Mouse (Mus musculus) left cerebral cortex, postnatal 25 days (tissue): ENCODE measurements around the gene Pias4. TPM values are rescaled to one million over a fixed set of nuclear protein-coding genes. Genes with fewer than 3 reads are reported as not detected.
"Not testable (repeated sequence)": the region's sequence is repeated elsewhere in the genome, so short reads cannot be mapped to it uniquely, and the experiment has no call there.

Experiments used
- DNase-seq, 2 experiments: peaks; one replicate each; pipeline ENCODE4 v3.0.0; 2022; ENCODE audit warnings: low spot score in 2 of 2, mixed read lengths in 1 of 2
- intact Hi-C: fragments of 180-260 bp; cut with DNase I; formaldehyde crosslinking; loops from one replicate; pipeline ENCODE4 v1.15.1; 2025
- total RNA-seq, 2 experiments: library from RNA; stranded (reverse); gene quantifications; 2 replicates each; pipeline ENCODE4 v1.2.3; 2021

Gene Pias4
- total RNA-seq, 2 experiments from 2014 or later: 26.6 to 28.7 TPM

DNA sequence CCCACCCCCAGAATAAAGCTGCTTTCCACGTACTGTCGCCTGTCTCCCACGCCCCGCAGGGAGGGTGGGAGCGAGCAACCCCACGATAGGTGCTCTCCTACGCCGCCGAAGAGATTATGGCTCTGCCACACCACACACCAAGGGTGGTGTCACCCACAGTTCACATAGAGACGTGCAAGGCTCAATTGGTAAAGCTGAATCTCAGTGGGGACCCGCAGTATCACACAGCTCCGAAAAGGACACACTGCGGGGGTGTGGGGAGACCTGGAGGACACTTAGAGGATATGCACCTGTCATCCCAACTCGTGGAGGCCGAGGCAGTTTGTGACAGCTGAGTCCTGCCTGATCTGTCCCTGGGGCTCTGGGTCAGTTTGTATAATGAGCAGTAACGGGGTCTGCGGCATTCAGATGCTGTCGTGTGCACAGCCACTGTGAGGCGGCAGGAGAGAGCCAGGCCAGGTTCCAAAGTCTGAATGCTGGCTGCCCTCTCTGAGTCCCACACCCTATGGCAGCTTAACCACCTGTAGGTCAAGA, 25.3 kb upstream of the Pias4 start:
- peak in 1 of 2 experiments; percentile 46 for DNase-seq
- intact Hi-C loops: loop anchor here (10.0 kb wide), 1 partner anchor 262 kb away; the partner anchor contains the start of gene Nfic

DNA sequence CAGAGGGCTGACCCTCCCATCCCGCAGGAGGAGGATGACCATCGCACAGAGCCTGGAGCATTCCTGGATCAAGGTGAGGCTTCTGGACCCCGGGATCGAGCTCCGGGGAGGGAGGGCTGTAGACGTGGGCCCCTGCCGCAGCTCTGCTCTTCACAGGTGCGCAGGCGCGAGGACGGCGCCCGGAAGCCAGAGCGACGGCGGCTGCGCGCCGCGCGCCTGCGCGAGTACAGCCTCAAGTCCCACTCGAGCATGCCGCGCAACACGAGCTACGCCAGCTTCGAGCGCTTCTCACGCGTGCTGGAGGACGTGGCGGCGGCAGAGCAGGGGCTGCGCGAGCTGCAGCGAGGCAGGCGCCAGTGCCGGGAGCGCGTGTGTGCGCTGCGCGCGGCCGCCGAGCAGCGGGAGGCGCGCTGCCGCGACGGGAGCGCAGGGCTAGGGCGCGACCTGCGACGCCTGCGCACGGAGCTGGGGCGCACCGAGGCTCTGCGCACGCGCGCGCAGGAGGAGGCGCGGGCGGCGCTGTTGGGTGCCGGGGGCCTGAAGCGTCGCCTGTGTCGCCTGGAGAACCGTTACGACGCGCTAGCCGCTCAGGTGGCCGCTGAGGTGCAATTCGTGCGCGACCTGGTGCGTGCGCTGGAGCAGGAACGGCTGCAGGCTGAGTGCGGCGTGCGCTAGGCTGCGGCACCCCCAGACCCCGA, 24.7 kb upstream of the Pias4 start:
- intact Hi-C loops: loop anchor here (10.0 kb wide), 1 partner anchor 262 kb away; the partner anchor contains the start of gene Nfic
- peak; percentile 92 to 94 for DNase-seq

DNA sequence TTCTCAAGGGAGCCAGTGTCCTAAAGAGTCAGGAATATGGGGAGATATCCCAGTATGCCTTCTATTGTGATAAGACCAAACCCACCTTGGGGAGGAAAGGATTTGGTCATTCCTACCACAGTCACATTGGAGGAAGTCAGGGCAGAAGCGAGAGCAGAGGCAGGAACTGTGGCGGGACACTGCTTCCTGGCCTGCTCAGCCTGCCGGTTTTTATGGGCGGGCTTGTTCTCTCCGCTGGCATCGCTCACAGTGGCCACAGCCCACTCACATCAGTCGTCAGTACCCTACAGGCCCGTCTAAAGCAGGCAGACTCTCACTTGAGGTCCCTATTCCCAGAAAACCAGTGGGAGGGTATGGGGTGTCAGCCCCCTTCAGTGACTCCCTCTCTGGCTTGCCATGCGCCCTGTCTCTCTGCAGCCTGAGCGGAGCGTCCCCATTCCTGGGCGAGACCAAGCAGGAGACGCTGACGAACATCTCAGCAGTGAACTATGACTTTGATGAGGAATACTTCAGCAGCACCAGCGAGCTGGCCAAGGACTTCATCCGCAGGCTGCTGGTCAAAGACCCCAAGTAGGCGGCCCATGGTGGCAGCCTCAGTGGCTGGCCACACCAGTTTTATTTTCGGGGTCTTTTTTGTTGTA, 23.7 kb upstream of the Pias4 start:
- no peak for DNase-seq

DNA sequence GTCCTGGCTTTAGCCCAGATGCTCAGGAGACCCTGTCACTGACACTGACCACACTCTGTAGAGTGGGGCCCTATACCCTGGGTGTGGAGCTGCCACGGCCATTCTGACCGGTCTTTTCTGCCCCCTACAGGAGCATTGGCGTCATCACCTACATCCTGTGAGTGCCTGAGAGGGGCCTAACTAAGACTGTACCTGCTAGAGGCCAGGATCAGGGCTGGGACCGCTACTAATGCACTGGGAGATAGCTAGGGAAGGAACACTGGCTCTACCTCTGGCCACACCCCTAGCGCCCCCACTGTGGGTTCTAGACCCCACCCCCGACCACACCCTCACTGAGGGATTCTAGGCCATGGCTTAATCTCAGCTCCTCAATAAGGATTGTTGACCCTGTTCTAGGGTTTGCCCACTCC, 23.2 kb upstream of the Pias4 start:
- intact Hi-C loops: loop anchor here (10.0 kb wide), 1 partner anchor 264 kb away; the partner anchor contains the start of gene Nfic
- DNase-seq: no peak

More for the DNA sequence above, 23.7 kb upstream of the Pias4 start:
- intact Hi-C loops: loop anchor here (10.0 kb wide), 1 partner anchor 263 kb away; the partner anchor contains the start of gene Nfic

DNA sequence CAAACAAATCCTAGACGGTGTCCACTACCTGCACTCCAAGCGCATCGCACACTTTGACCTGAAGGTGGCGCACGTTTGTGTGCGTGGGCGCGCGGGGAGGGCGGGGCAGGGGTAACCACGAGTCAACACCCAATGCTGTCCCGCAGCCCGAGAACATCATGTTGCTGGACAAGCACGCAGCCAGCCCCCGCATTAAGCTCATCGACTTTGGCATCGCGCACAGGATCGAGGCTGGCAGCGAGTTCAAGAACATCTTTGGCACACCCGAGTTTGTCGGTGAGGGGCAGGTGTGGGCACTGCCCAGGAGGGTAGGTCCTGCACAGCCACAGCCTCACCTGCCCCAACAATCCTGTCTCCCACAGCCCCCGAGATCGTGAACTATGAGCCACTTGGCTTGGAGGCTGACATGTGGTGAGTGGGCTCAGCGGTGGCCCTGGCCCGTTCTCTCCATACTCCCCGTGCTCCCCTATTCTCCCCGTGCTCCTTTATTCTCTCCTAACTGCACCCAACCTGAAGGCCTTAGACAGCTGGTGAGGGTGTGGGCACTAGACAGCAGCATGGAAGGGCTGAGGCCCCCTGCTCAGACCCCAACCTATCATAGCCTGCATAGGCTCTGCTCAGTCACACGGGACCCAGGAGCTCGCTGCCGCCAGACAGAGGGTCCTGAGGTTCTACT, 22.7 kb upstream of the Pias4 start:
- intact Hi-C loops: loop anchor here (10.0 kb wide), 1 partner anchor 264 kb away; the partner anchor contains the start of gene Nfic
- DNase-seq: no peak

DNA sequence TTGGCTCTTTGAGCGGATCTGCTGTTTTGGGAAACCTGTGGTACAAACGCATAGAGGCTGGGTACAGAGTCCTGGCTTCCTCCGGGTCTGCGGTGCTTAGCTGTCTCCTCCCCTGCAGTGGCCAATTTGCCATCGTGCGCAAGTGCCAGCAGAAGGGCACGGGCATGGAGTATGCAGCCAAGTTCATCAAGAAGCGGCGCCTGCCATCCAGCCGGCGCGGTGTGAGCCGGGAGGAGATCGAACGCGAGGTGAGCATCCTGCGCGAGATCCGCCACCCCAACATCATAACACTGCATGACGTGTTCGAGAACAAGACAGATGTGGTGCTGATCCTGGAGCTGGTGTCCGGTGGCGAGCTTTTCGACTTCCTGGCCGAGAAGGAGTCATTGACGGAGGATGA, 22.1 kb upstream of the Pias4 start:
- no peak for DNase-seq
- intact Hi-C loops: loop anchor here (10.0 kb wide), 1 partner anchor 265 kb away; the partner anchor contains the start of gene Nfic

DNA sequence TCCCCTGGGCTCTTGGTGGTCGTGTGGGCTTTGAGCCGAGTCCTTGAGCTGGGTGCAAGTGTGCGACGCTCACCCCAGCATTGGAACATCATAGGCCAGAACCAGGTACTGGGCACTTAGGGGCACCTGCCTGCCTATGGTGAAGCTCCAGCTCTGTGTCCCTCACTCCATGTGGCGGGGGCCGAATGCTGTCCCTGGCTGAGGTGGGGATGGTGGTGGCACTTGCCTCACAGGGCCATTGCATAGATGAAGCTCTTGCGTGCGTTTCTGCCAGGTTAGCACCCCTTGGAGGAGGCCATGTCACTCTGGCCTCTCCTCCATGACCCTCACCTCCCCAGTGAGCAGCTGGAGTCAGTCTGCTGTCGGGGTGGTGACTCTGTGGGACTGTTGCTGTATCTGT, 19.4 kb upstream of the Pias4 start:
- DNase-seq: no peak
- intact Hi-C loops: no loop called here

DNA sequence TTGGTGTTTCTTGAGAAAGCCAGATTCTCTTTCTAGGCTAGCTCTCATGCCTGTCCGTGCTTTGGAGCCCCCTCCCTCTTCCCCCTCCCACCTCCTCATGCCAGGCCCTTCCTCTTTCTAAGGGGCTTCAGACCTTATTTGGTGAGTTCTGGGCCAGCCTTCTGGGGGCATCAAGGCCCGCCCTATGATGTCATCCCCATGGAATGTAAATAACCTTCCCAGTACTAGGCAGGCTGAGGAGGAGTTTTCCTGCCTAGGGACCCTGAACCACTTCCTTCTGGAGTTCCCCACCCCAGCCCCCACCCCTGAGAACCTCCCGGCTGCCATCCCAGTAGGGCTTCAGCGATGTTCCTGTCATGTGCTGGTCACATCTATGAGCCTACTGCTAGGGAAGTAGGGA, 17.0 kb upstream of the Pias4 start:
- intact Hi-C loops: no loop called here

DNA sequence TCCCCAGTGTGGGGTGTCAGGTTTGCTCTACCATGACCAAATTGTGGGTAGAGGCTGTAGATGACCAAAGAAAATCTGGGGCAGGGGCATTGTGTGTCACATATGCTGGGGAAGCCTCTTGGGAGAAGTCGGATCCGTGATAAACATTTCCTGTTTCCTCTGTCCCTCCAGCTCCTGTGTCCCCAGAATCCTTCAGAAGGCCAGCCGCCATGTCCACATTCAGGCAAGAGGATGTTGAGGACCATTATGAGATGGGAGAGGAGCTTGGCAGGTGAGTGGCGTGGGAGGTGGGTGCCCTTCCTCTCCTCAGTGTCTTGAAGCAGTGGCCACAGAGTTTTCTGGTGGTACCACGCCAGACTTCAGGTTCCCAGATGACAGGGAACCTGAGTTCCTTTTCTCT, 16.1 kb upstream of the Pias4 start, which contains the start of gene 4930442H23Rik:
TSS of gene 4930442H23Rik (minus strand) at position 45 of the 400 bp plus-strand sequence.
- DNase-seq: no peak
- intact Hi-C loops: no loop called here

More for the DNA sequence above, 17.0 kb upstream of the Pias4 start:
- no peak for DNase-seq

DNA sequence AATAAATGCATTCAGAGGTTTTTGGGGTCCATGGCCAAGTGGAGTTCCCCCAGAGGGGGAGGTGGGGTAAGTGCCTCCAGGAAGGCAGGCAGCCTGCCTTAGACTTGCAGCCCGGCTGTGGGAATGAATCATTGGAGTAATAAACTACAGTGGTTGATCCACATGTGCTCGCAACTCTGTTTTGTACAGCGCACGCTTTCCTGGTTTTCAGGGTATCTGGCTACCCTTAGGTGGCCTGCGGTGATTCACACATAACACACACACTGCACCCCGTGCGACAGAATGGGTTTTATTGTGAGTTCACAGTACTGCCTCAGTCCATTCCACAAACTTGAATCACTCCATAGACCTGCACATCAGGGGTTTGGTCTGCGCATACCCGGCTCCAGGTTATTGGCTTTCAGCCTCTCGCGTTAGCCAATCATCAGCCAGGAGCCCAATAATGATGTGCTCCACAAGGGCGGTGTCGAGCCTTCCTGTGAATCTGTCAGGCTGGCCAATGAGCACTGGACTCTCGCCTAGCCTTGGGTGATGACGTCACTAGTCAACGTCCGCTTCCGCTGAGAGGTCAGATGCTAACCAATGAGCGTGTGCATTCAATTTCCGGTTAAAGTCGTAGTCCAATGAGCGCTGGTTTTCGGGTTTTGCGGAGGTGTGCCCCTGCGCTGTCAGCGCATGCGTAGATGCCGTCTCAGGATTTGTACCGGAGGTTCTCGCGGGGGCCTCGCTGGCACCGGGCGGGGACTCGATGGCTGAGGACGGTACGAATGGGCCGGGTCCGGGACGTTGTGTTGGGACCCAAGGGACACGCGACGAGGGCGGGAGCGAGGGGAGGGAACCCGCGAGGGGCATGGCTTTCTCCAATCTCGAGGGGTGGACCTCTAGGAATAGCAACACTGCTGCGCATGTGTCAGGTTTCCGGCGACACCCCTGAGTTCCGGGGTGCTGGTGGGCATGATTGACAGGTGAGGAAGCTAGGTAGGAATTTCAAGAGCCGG, 14.9 kb upstream of the Pias4 start, which contains the start of gene Dapk3:
TSS of gene Dapk3 (plus strand) at position 670 of the 998 bp plus-strand sequence.
- intact Hi-C loops: no loop called here
- peak; percentile 98 to 100 for DNase-seq

DNA sequence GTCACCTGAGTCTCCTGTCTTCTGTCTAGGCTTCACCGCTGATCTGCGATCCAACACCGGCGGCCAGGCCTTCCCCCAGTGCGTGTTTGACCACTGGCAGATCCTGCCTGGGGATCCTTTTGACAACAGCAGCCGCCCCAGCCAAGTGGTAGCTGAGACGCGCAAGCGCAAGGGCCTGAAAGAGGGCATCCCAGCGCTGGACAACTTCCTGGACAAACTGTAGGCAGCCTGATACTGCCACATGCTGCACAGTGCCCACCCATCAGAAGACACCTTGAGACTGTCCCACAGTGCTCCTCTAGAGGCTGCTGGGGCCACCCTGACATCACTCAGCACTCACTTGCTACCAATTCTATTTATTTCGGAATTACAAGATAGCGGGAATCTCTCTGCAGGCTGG, 14.1 kb upstream of the Pias4 start:
- intact Hi-C loops, DNase-seq: not testable (repeated sequence)

DNA sequence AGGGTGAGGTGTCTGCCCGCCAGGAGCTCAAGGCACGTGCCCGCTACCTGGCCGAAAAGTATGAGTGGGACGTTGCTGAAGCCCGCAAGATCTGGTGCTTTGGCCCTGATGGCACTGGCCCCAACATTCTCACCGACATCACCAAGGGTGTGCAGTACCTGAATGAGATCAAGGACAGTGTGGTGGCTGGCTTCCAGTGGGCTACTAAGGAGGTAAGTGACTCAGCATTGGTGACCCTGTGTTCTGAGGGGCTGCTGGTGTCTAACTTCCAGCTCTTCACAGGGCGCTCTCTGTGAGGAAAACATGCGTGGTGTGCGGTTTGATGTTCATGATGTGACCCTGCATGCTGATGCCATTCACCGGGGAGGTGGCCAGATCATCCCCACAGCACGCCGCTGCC, 13.2 kb upstream of the Pias4 start:
- DNase-seq: no peak
- intact Hi-C loops: no loop called here

DNA sequence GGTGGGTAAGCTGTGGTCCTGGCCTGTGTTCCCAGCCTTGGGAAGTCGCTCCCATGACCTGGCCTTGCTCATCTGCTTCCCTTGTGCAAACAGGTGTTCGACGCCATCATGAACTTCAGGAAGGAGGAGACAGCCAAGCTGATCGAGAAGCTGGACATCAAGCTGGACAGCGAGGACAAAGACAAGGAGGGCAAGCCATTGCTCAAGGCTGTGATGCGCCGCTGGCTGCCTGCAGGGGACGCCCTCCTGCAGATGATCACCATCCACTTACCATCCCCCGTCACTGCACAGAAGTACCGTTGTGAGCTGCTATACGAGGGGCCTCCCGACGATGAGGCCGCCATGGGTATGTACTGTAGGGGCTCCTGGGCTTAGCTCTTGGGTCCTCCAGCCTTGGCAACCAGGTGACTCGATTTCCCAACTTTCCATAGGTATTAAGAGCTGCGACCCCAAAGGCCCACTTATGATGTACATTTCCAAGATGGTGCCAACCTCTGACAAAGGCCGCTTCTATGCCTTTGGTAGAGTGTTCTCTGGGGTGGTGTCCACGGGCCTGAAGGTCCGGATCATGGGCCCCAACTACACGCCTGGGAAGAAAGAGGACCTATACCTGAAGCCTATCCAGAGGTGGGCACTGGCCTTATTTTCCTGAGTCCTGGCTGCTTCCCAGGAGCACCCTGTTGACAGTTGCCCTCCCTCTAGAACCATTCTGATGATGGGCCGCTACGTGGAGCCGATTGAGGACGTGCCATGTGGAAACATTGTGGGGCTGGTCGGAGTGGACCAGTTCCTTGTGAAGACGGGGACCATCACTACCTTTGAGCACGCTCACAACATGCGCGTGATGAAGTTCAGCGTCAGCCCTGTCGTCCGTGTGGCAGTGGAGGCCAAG, 12.0 kb upstream of the Pias4 start:
- intact Hi-C loops: no loop called here
- no peak for DNase-seq

DNA sequence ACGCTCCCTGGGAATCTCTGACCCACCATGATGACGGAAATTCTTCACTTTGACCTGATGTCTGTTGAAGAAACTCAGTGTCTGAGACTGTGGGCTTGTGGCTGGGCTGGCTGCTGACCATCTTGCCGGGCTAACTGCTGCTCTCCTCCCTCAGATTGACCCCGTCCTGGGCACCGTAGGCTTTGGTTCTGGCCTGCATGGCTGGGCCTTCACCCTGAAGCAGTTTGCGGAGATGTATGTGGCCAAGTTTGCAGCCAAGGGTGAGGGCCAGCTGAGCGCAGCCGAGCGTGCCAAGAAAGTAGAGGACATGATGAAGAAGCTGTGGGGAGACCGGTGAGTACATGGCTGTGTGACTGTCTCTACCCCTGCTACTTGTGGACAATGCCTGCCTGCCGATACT, 11.2 kb upstream of the Pias4 start:
- intact Hi-C loops: no loop called here
- no peak for DNase-seq

DNA sequence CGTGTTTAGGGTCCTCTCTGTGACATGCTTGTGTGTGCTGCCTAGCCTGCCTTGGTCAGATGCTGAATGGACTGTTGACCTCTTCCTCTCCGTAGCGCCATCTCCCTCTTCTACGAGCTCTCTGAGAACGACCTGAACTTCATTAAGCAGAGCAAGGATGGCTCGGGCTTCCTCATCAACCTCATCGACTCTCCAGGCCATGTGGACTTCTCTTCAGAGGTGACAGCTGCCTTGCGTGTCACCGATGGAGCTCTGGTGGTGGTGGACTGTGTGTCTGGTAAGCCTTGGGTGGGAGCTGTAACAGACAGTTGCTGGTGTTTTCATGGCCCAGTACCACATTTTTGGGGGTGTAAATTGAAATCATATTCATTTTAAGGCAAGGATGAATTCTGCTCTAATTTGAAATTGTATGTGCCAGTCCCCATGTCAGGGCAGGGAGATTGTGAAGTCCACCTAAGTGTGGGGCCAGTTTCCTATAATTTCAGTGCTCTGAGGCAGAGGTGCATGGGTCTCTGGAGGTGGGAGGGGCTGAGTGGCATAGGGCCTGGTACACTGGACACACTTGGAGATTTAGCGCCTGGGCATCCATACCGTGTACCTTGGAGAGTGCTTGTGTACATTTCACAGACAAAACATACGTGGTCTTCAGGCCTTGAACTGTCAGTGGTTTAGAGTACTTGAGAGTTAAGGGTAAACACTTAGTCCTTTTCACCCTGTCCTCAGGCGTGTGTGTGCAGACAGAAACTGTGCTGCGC, 10.4 kb upstream of the Pias4 start:
- DNase-seq: no peak
- intact Hi-C loops: loop anchor here (2.0 kb wide), 1 partner anchor 41 kb away; no protein-coding TSS in a partner anchor

DNA sequence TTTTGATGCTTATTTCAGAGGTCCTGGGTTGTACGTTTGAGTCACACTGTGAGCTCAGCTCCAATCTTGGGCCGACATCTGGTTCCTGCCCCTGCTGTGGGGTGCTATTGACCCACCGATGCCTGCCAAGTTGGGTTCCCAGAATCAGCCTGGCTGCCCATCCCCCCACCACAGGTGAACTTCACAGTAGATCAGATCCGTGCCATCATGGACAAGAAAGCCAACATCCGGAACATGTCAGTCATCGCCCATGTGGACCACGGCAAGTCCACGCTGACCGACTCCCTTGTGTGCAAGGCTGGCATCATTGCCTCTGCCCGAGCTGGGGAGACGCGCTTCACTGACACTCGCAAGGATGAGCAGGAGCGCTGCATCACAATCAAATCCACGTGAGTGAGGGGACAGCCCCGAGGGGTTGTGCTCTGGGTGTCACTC, 9.8 kb upstream of the Pias4 start:
- intact Hi-C loops: loop anchor here (2.0 kb wide), 1 partner anchor 41 kb away; no protein-coding TSS in a partner anchor
- peak in 1 of 2 experiments; percentile 37 for DNase-seq
